Mouse (Mus musculus) left cerebral cortex, postnatal 4 days (tissue): Measurements from ENCODE around the gene Mettl26. TPM values are rescaled to one million over a fixed set of nuclear protein-coding genes. Genes with fewer than 3 reads are reported as not detected.

Experiments used
- DNase-seq: peaks from one replicate; pipeline ENCODE4 v3.0.0-alpha.2; 2022
- intact Hi-C: fragments of 180-260 bp; cut with DNase I; formaldehyde crosslinking; loops from one replicate; pipeline ENCODE4 v1.15.1; 2025
- microRNA-seq: library from miRNA; unstranded; fragments of <30 nt; microRNA quantifications from one replicate; pipeline ENCODE4 v1.2.0, GENCODE M21; 2022
- total RNA-seq, 2 experiments: library from RNA; stranded (reverse); gene quantifications; 2 replicates each; pipeline ENCODE4 v1.2.3; 2021

Mettl26 gene
- total RNA-seq, 2 experiments from 2014 or later: 24.1 to 25.8 TPM

DNA sequence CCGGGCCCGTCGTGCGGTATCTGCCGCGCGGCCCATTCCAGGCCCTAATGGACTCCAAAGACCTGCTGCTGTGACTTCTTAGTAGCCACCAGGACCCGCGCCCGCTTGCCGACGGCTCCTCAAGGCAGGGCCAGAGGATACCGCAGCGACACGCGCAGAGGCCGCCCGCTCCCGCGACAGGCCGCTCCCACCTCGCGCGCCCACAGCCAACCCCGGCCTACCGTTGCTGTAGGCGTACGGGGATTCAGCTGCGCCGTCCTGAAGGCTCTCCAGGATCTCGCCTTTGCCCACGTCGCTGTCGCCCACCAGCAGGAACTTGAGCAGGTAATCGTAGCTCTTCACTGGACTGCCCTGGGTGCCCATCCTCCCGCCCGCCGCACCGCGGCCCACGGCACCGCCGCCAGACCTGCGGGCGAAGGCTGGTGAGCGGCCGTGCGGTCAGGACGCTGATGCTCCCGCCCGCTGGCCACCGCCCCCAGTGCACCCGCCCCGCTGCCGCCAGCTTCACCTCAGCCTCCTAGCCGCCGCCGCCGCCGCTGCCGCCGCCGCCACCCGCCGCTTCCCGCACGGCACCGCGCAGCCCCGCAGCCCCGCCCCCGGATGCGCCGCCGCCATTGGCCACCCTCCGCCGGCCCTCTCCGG, 44.4 kb downstream of the Mettl26 start, which contains the start of gene Rab40c:
Rab40c (minus strand) TSS at position 584 of the 642 bp plus-strand sequence.
- intact Hi-C loops: no loop called here
- DNase-seq: peak; percentile 46

DNA sequence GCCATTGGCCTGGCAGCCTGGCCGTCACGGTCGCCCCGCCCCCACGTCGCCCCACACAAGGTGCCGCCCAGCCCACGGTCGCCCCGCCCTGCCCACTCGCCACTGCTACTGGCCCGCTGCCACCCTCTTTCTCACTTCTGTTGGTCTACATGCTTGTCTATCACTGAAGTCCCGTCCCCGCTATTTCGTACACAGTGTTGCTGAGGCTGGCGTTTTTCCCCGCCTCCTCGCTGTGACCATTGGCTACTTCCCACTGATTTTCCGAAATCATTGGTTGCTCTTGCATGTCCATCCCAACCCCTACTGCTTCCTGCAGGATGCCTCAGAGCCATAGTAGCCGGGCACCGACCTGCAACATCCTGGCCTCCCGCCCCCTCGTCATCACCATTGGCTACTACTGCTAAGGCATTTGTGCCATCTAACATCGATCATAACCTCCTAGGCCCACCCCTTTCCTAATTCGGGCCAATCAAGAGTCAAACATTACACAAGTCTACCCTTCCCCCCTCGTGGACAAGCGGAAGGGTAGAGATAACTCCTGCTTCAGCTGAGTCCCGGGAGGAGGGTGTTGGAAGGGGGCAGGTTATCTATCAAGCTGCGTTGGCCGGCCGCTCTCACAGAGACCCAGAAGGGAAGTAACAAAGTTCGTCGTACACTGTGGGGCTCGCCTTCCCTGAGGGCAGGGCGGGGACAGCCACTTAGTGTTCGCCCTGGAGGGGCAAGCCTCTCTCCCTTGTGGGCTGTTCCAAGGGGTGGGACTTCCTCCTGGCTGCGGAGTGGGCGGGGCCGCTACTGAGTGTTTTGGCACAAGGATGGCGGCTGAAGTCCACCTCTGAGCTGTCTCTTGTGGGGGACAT, 45.1 kb downstream of the Mettl26 start:
- DNase-seq: peak; percentile 100
- intact Hi-C loops: no loop called here

DNA sequence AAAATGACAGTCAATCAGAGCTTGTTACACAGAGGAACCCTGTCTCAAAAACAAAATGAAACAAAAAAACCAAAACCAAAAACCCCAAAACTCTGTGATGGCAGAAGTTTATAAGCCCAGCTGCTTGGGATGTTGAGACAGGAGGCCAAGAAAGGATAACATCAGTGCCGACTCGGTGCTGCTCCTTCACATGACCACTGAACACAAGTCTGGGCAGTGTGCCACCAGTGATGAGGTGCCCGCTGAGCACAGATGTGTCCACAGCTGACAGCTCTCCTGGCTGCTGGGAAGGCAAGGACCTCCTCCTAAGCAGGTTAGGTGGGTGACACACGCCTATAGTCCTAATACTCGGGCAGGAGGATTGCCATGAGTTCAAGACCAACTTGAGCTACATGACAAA, 47.2 kb downstream of the Mettl26 start:
- intact Hi-C loops: no loop called here
- DNase-seq: peak; percentile 37

DNA sequence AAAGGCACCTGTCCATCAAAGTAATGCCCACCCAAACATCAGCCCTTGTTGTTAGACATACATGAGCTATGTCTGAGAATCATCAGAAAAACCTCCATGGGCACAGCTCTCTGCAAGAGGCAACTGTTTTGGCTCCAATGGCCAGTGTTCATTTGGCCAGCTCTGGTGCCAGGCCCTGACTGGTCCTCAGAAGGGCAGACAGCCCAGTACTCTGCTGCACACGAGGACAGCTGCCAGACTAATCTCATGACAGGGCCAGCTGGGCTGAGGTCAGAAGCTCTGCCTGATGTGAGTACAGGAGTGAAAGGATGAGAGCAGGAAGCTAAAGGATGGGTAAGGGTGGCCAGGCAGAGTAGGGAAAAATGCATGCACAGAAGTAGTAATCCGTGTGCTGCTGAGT, 50.5 kb downstream of the Mettl26 start:
- intact Hi-C loops: no loop called here
- peak; percentile 80 for DNase-seq

Small RNA genes within 50 kb of the gene (microRNA-seq; reads per million reads assigned to microRNA genes)
- gene Mir3082: 2.1 reads per million

Other genes starting within 250 kb of the Mettl26 start
- gene Gng13, start 157.9 kb upstream of the Mettl26 start, total RNA-seq: 10 to 100 TPM in 1 of 2 experiments, 1 to 10 TPM in 1; 9.9 to 16.3 TPM
- 1 to 10 TPM; 4.3 to 5.8 TPM for gene Chtf18, start 147.7 kb upstream of the Mettl26 start, total RNA-seq
- 10 to 100 TPM; 21.1 to 25.4 TPM for gene Rpusd1, start 147.4 kb upstream of the Mettl26 start, total RNA-seq
- not detected for gene Mslnl, start 139.0 kb upstream of the Mettl26 start, total RNA-seq
- gene Msln, start 120.7 kb upstream of the Mettl26 start, total RNA-seq: 1 to 10 TPM; 3.0 to 3.9 TPM
- gene Narfl, start 101.3 kb upstream of the Mettl26 start, total RNA-seq: 10 to 100 TPM; 24.1 to 25.1 TPM
- 10 to 100 TPM; 82.0 to 98.4 TPM for gene Haghl, start 89.4 kb upstream of the Mettl26 start, total RNA-seq
- gene Ccdc78, start 88.5 kb upstream of the Mettl26 start, total RNA-seq: not detected
- gene Fam173a, start 82.2 kb upstream of the Mettl26 start, total RNA-seq: 10 to 100 TPM; 50.6 to 61.1 TPM
- gene AC134908.4, start 79.4 kb upstream of the Mettl26 start, total RNA-seq: not detected
- gene Metrn, start 77.9 kb upstream of the Mettl26 start, total RNA-seq: 10 to 100 TPM; 45.8 to 56.7 TPM
- 100 to 1,000 TPM; 130 to 132 TPM for gene Fbxl16, start 66.0 kb upstream of the Mettl26 start, total RNA-seq
- gene Wdr24, start 51.4 kb upstream of the Mettl26 start, total RNA-seq: 10 to 100 TPM; 25.2 to 26.5 TPM
- gene Jmjd8, start 46.2 kb upstream of the Mettl26 start, total RNA-seq: 10 to 100 TPM; 54.8 to 55.1 TPM
- gene Stub1, start 41.7 kb upstream of the Mettl26 start, total RNA-seq: 100 to 1,000 TPM; 162 to 171 TPM
- gene Rhbdl1, start 37.8 kb upstream of the Mettl26 start, total RNA-seq: 10 to 100 TPM; 58.5 to 61.5 TPM
- 10 to 100 TPM; 22.7 to 26.6 TPM for gene Gm20683, start 33.3 kb upstream of the Mettl26 start, total RNA-seq
- 10 to 100 TPM; 58.5 to 65.2 TPM for gene Rhot2, start 30.2 kb upstream of the Mettl26 start, total RNA-seq
- gene Wdr90, start 13.6 kb upstream of the Mettl26 start, total RNA-seq: 10 to 100 TPM; 37.4 to 39.4 TPM
- gene Mcrip2, start 6.3 kb upstream of the Mettl26 start, total RNA-seq: 10 to 100 TPM; 16.7 to 18.3 TPM
- 1 to 10 TPM; 1.3 to 2.2 TPM for gene Wfikkn1, start 5.8 kb downstream of the Mettl26 start, total RNA-seq
- 10 to 100 TPM; 47.0 to 47.2 TPM for gene Rab40c, start 44.7 kb downstream of the Mettl26 start, total RNA-seq
- 100 to 1,000 TPM in 1 of 2 experiments, 10 to 100 TPM in 1; 87.1 to 104 TPM for gene Pigq, start 69.9 kb downstream of the Mettl26 start, total RNA-seq
- not detected for gene Nhlrc4, start 69.9 kb downstream of the Mettl26 start, total RNA-seq
- not detected for gene A930017K11Rik, start 77.5 kb downstream of the Mettl26 start, total RNA-seq
- gene Capn15, start 110.7 kb downstream of the Mettl26 start, total RNA-seq: 10 to 100 TPM; 42.2 to 45.9 TPM
- 10 to 100 TPM; 79.6 to 82.5 TPM for gene Rab11fip3, start 194.5 kb downstream of the Mettl26 start, total RNA-seq
- 10 to 100 TPM; 21.7 to 24.3 TPM for gene Decr2, start 215.3 kb downstream of the Mettl26 start, total RNA-seq
- 1 to 10 TPM; 8.9 to 9.6 TPM for gene Nme4, start 220.5 kb downstream of the Mettl26 start, total RNA-seq
- 1 to 10 TPM; 7.0 to 7.7 TPM for gene Tmem8, start 238.2 kb downstream of the Mettl26 start, total RNA-seq
- gene Mrpl28, start 248.4 kb downstream of the Mettl26 start, total RNA-seq: 10 to 100 TPM; 74.2 to 80.5 TPM